Mouse (Mus musculus): ENCODE measurements around the gene Dnah14. TPM values are rescaled to one million over a fixed set of nuclear protein-coding genes. Genes with fewer than 3 reads are reported as not detected.

Gene Dnah14
- polyA plus RNA-seq (2012; rRNA removed) (0.41 and 0.53 TPM in 2 replicates), polyA plus RNA-seq (2014; fragmentation: Nextera tagmentation; extraction: Ambion mirVana) (1.6 and 2.0 TPM in 2 replicates)

- 65% methylated on average over 12 of the region's 12 CpGs for WGBS
Measured at GRCm38 (mm10) chr1:181576322-181576721, at the start of gene Dnah14. Gene Dnah14 (plus strand): TSS chr1:181576559.

GRCm38 (mm10) chr1:181529368-181529767, 47.0 kb upstream of the Dnah14 start:
- WGBS, result 24% methylated on average over 4 of the region's 4 CpGs
- H3K9me3 ChIP-seq (ENCODE audit: control insufficient read depth, low read length), result no peaks in the 10 kb centered on the region
- no peak overlapping the region for H3K9ac ChIP-seq (ENCODE audit: low read depth, low read length, severe bottlenecking)
- DNase-seq (ENCODE audit: low spot score) (peak; percentile 89), ATAC-seq (ENCODE audit: low FRiP score, low read depth) (peak; percentile 76)
- no peak overlapping the region for H3K4me2 ChIP-seq (replicated peaks; ENCODE audit: low read depth, low read length, severe bottlenecking)
- H3K4me1 ChIP-seq (ENCODE audit: control insufficient read depth, insufficient read depth, low read length), result peaks cover 33% of the 10 kb centered on the region
- peak overlapping the region; percentile 76 for H3K27ac ChIP-seq (replicated peaks; ENCODE audit: low read depth, low read length)
- H3K27me3 ChIP-seq (ENCODE audit: control insufficient read depth, insufficient read depth, low read length), result no peaks in the 10 kb centered on the region
- no peak overlapping the region for H3K4me3 ChIP-seq (replicated peaks; ENCODE audit: low read length)
- H3K36me3 ChIP-seq (ENCODE audit: control insufficient read depth, insufficient read depth, low read length), result no peaks in the 10 kb centered on the region
- TF ChIP-seq POLR2A (IDR thresholded peaks at IDR 0.05; ENCODE audit: borderline replicate concordance, extremely low read depth, insufficient read depth, insufficient read length), result no peak

More at GRCm38 (mm10) chr1:181576322-181576721, at the start of gene Dnah14:
- H3K27ac ChIP-seq (replicated peaks; ENCODE audit: low read depth, low read length), result no peak within 1 kb of the TSS
- no peaks in the 10 kb centered on the region for H3K36me3 ChIP-seq (ENCODE audit: control insufficient read depth, insufficient read depth, low read length)
- DNase-seq (ENCODE audit: low spot score), result no peak
- H3K4me3 ChIP-seq (replicated peaks; ENCODE audit: low read length), result no peak within 1 kb of the TSS
- H3K4me2 ChIP-seq (replicated peaks; ENCODE audit: low read depth, low read length, severe bottlenecking), result no peak within 1 kb of the TSS
- no peak within 1 kb of the TSS for H3K9ac ChIP-seq (ENCODE audit: low read depth, low read length, severe bottlenecking)
- no peaks in the 10 kb centered on the region for H3K27me3 ChIP-seq (ENCODE audit: control insufficient read depth, insufficient read depth, low read length)
- H3K9me3 ChIP-seq (ENCODE audit: control insufficient read depth, low read length), result no peaks in the 10 kb centered on the region
- no peak for ATAC-seq (ENCODE audit: low FRiP score, low read depth)
- no peak for TF ChIP-seq POLR2A (IDR thresholded peaks at IDR 0.05; ENCODE audit: borderline replicate concordance, extremely low read depth, insufficient read depth, insufficient read length)
- no peaks in the 10 kb centered on the region for H3K4me1 ChIP-seq (ENCODE audit: control insufficient read depth, insufficient read depth, low read length)

GRCm38 (mm10) chr1:181535165-181535873, 41.0 kb upstream of the Dnah14 start:
- Histone ChIP-seq H3K4me1 (ENCODE audit: control insufficient read depth, insufficient read depth, low read length) (peaks cover 20% of the 10 kb centered on the region), H3K4me3 (replicated peaks; ENCODE audit: low read length) (no peak overlapping the region), H3K27ac (replicated peaks; ENCODE audit: low read depth, low read length) (peak overlapping the region; percentile 59), H3K36me3 (ENCODE audit: control insufficient read depth, insufficient read depth, low read length) (no peaks in the 10 kb centered on the region), H3K4me2 (replicated peaks; ENCODE audit: low read depth, low read length, severe bottlenecking) (no peak overlapping the region), H3K9me3 (ENCODE audit: control insufficient read depth, low read length) (no peaks in the 10 kb centered on the region), H3K27me3 (ENCODE audit: control insufficient read depth, insufficient read depth, low read length) (no peaks in the 10 kb centered on the region), H3K9ac (ENCODE audit: low read depth, low read length, severe bottlenecking) (no peak overlapping the region)
- ATAC-seq (ENCODE audit: low FRiP score, low read depth) (peak; percentile 66), DNase-seq (ENCODE audit: low spot score) (peak; percentile 72)
- 43% methylated on average over 10 of the region's 10 CpGs for WGBS
- no peak for TF ChIP-seq POLR2A (IDR thresholded peaks at IDR 0.05; ENCODE audit: borderline replicate concordance, extremely low read depth, insufficient read depth, insufficient read length)

GRCm38 (mm10) chr1:181537627-181538525, 38.5 kb upstream of the Dnah14 start:
- Histone ChIP-seq H3K9ac (ENCODE audit: low read depth, low read length, severe bottlenecking) (no peak overlapping the region), H3K27ac (replicated peaks; ENCODE audit: low read depth, low read length) (no peak overlapping the region), H3K4me1 (ENCODE audit: control insufficient read depth, insufficient read depth, low read length) (peaks cover 28% of the 10 kb centered on the region), H3K27me3 (ENCODE audit: control insufficient read depth, insufficient read depth, low read length) (no peaks in the 10 kb centered on the region), H3K4me3 (replicated peaks; ENCODE audit: low read length) (no peak overlapping the region), H3K4me2 (replicated peaks; ENCODE audit: low read depth, low read length, severe bottlenecking) (no peak overlapping the region), H3K9me3 (ENCODE audit: control insufficient read depth, low read length) (no peaks in the 10 kb centered on the region), H3K36me3 (ENCODE audit: control insufficient read depth, insufficient read depth, low read length) (no peaks in the 10 kb centered on the region)
- WGBS, result 91% methylated on average over 9 of the region's 9 CpGs
- DNase-seq (ENCODE audit: low spot score) (no peak), ATAC-seq (ENCODE audit: low FRiP score, low read depth) (no peak)
- no peak for TF ChIP-seq POLR2A (IDR thresholded peaks at IDR 0.05; ENCODE audit: borderline replicate concordance, extremely low read depth, insufficient read depth, insufficient read length)

Measured in limb, embryonic 14.5 days (tissue).